Mouse (Mus musculus) testis, adult 2 months (tissue): ENCODE measurements around the gene Lhx2.

Experiments used
- CTCF ChIP-seq: fragments of 200-500 bp; IDR thresholded peaks from 2 replicates; pipeline ENCODE4 v1.5.1; 2012; ENCODE audit warnings: low read depth, mild to moderate bottlenecking, inconsistent platforms, low read length, moderate library complexity; ENCODE audit not compliant: control insufficient read depth, insufficient read depth, insufficient replicate concordance
- POLR2A ChIP-seq: fragments of 200-500 bp; IDR thresholded peaks from 2 replicates; pipeline ENCODE4 v1.6.1; 2012; ENCODE audit warnings: low read depth, mild to moderate bottlenecking, inconsistent platforms, low read length, moderate library complexity; ENCODE audit not compliant: control insufficient read depth

DNA sequence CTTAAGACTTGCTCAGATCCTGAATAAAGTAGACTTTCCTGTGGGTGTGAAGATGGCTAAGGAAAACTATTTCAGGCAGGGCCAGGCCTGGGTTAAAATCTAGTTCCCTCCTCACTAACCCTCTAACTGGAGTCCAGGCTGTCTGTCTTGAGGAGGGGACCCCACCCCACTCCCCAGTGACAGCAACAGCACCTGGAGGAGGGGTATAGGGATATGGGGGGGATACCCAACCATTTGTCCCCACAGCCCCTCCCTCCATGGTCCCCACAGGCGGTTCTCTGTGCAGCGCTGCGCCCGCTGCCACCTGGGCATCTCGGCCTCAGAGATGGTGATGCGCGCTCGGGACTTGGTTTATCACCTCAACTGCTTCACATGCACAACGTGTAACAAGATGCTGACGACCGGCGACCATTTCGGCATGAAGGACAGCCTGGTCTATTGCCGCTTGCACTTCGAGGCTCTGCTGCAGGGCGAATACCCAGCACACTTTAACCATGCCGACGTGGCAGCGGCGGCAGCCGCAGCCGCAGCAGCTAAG is 15.2 kb downstream of the Lhx2 start:
- TF ChIP-seq CTCF: no peak
- TF ChIP-seq POLR2A: no peak
